Mouse (Mus musculus): ENCODE results near the gene Syt2. TPM values are rescaled to one million over a fixed set of nuclear protein-coding genes. Genes with fewer than 3 reads are reported as not detected.

Gene Syt2
- 1.3 and 2.1 TPM in 2 replicates for polyA plus RNA-seq (2014; fragmentation: Nextera tagmentation; extraction: Ambion mirVana)

DNA sequence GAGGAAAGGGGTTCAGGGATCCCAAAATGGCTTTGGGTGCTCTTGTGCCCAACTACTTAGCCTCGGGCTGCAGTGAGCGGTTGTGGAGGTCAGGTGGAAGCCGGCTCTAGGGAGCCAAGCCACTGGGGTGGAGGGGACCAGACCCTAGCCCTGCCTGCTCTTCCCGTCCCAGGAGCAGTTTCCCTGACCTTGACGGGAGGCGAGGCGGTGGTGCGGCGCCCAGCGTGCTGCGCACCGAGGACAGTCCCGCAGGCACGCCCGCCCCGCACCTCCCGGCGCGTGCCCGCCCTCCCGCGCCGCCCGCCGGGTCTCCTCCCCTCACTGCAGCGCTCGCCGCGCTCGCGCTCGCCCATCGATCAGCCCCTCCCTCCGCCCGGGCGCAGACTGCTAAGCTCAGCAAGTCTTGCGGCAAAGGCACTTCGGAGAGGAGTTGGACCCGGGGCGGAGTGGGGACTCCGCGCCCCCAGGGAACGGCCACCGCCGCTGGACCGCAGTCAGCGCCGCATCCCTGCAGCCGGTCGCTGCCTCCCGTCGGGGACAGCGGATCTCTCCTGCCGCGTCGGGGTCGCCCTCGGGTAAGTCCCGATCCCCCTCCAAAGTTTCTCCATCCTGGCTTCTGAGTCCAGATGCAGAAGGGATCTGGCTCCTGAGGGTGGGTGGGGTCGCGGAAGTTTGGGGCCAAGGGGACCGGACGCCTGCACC lies at the start of gene Syt2:
Syt2 (plus strand) TSS at position 417 of the 702 bp plus-strand sequence.
- no peaks in the 10 kb centered on the region for H3K36me3 ChIP-seq (ENCODE audit: control insufficient read depth, insufficient read depth, low read length)
- H3K4me1 ChIP-seq (ENCODE audit: control insufficient read depth, insufficient read depth, low read length), result peaks cover 14% of the 10 kb centered on the region
- H3K9ac ChIP-seq (replicated peaks; ENCODE audit: low read length), result peak within 1 kb of the TSS; percentile 46; the same call in 1 of the 2 replicates
- H3K9me3 ChIP-seq (ENCODE audit: control insufficient read depth, low read length), result no peaks in the 10 kb centered on the region
- peak within 1 kb of the TSS; percentile 88 for H3K4me2 ChIP-seq (ENCODE audit: low read length)
- peak; percentile 58; the same call in 1 of the 2 replicates for ATAC-seq (ENCODE audit: low FRiP score, low TSS enrichment)
- no peak within 1 kb of the TSS for H3K27ac ChIP-seq (replicated peaks; ENCODE audit: low read depth, low read length)
- peak; percentile 82 for DNase-seq
- peaks cover 45% of the 10 kb centered on the region for H3K27me3 ChIP-seq (ENCODE audit: control insufficient read depth, insufficient read depth, low read length)
- peak within 1 kb of the TSS; percentile 43 for H3K4me3 ChIP-seq (replicated peaks; ENCODE audit: low read depth, low read length)
- WGBS, result 0% methylated on average over 63 of the region's 63 CpGs

GRCm38 (mm10) chr1:134597339-134598054 lies 49.0 kb upstream of the Syt2 start:
- no peaks in the 10 kb centered on the region for H3K27me3 ChIP-seq (ENCODE audit: control insufficient read depth, insufficient read depth, low read length)
- H3K9ac ChIP-seq (replicated peaks; ENCODE audit: low read length), result no peak overlapping the region
- H3K27ac ChIP-seq (replicated peaks; ENCODE audit: low read depth, low read length), result no peak overlapping the region
- no peaks in the 10 kb centered on the region for H3K9me3 ChIP-seq (ENCODE audit: control insufficient read depth, low read length)
- WGBS, result 92% methylated on average over 9 of the region's 9 CpGs
- no peak overlapping the region for H3K4me2 ChIP-seq (ENCODE audit: low read length)
- H3K4me3 ChIP-seq (replicated peaks; ENCODE audit: low read depth, low read length), result no peak overlapping the region
- ATAC-seq (ENCODE audit: low FRiP score, low TSS enrichment), result no peak
- H3K36me3 ChIP-seq (ENCODE audit: control insufficient read depth, insufficient read depth, low read length), result peaks cover 90% of the 10 kb centered on the region
- DNase-seq, result no peak
- H3K4me1 ChIP-seq (ENCODE audit: control insufficient read depth, insufficient read depth, low read length), result no peaks in the 10 kb centered on the region

- Histone ChIP-seq H3K27me3 (ENCODE audit: control insufficient read depth, insufficient read depth, low read length) (no peaks in the 10 kb centered on the region), H3K4me1 (ENCODE audit: control insufficient read depth, insufficient read depth, low read length) (no peaks in the 10 kb centered on the region), H3K27ac (replicated peaks; ENCODE audit: low read depth, low read length) (no peak overlapping the region), H3K9ac (replicated peaks; ENCODE audit: low read length) (no peak overlapping the region), H3K4me2 (ENCODE audit: low read length) (no peak overlapping the region), H3K9me3 (ENCODE audit: control insufficient read depth, low read length) (no peaks in the 10 kb centered on the region), H3K4me3 (replicated peaks; ENCODE audit: low read depth, low read length) (no peak overlapping the region), H3K36me3 (ENCODE audit: control insufficient read depth, insufficient read depth, low read length) (peaks cover 92% of the 10 kb centered on the region)
- WGBS, result 97% methylated on average over 2 of the region's 2 CpGs
- no peak for ATAC-seq (ENCODE audit: low FRiP score, low TSS enrichment)
- DNase-seq, result no peak
Measured at GRCm38 (mm10) chr1:134604086-134604485, 42.4 kb upstream of the Syt2 start.

DNA sequence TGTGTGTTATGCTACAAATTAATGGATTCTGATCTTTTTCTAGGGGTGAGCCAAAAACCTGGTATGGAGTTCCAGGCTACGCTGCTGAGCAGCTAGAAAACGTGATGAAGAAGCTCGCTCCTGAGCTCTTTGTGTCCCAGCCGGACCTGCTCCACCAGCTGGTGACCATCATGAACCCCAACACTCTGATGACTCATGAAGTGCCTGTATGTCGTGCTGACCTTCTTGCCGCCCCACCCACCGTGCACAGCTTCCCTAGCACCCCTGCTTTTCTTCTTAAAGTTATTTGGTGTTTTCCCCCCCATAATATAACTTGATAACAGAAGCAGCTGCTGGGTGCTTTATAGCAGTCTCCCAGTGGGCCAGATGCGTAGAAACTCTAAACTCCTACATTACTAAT lies 40.8 kb upstream of the Syt2 start:
- ATAC-seq (ENCODE audit: low FRiP score, low TSS enrichment) (no peak), DNase-seq (no peak)
- Histone ChIP-seq H3K27ac (replicated peaks; ENCODE audit: low read depth, low read length) (no peak overlapping the region), H3K36me3 (ENCODE audit: control insufficient read depth, insufficient read depth, low read length) (peaks cover 89% of the 10 kb centered on the region), H3K9me3 (ENCODE audit: control insufficient read depth, low read length) (no peaks in the 10 kb centered on the region), H3K27me3 (ENCODE audit: control insufficient read depth, insufficient read depth, low read length) (no peaks in the 10 kb centered on the region), H3K4me2 (ENCODE audit: low read length) (no peak overlapping the region), H3K9ac (replicated peaks; ENCODE audit: low read length) (no peak overlapping the region), H3K4me3 (replicated peaks; ENCODE audit: low read depth, low read length) (no peak overlapping the region), H3K4me1 (ENCODE audit: control insufficient read depth, insufficient read depth, low read length) (no peaks in the 10 kb centered on the region)
- 94% methylated on average over 8 of the region's 8 CpGs for WGBS

GRCm38 (mm10) chr1:134606381-134606780 lies 40.1 kb upstream of the Syt2 start:
- no peak overlapping the region for H3K4me3 ChIP-seq (replicated peaks; ENCODE audit: low read depth, low read length)
- H3K27me3 ChIP-seq (ENCODE audit: control insufficient read depth, insufficient read depth, low read length), result no peaks in the 10 kb centered on the region
- ATAC-seq (ENCODE audit: low FRiP score, low TSS enrichment) (no peak), DNase-seq (no peak)
- H3K36me3 ChIP-seq (ENCODE audit: control insufficient read depth, insufficient read depth, low read length), result peaks cover 87% of the 10 kb centered on the region
- no peak overlapping the region for H3K4me2 ChIP-seq (ENCODE audit: low read length)
- no peaks in the 10 kb centered on the region for H3K9me3 ChIP-seq (ENCODE audit: control insufficient read depth, low read length)
- H3K4me1 ChIP-seq (ENCODE audit: control insufficient read depth, insufficient read depth, low read length), result no peaks in the 10 kb centered on the region
- WGBS, result 99% methylated on average over 2 of the region's 2 CpGs
- no peak overlapping the region for H3K9ac ChIP-seq (replicated peaks; ENCODE audit: low read length)
- no peak overlapping the region for H3K27ac ChIP-seq (replicated peaks; ENCODE audit: low read depth, low read length)

- no peaks in the 10 kb centered on the region for H3K9me3 ChIP-seq (ENCODE audit: control insufficient read depth, low read length)
- H3K4me1 ChIP-seq (ENCODE audit: control insufficient read depth, insufficient read depth, low read length), result no peaks in the 10 kb centered on the region
- no peak for DNase-seq
- H3K27me3 ChIP-seq (ENCODE audit: control insufficient read depth, insufficient read depth, low read length), result no peaks in the 10 kb centered on the region
- H3K4me2 ChIP-seq (ENCODE audit: low read length), result no peak overlapping the region
- H3K36me3 ChIP-seq (ENCODE audit: control insufficient read depth, insufficient read depth, low read length), result peaks cover 83% of the 10 kb centered on the region
- H3K9ac ChIP-seq (replicated peaks; ENCODE audit: low read length), result no peak overlapping the region
- H3K27ac ChIP-seq (replicated peaks; ENCODE audit: low read depth, low read length), result no peak overlapping the region
- H3K4me3 ChIP-seq (replicated peaks; ENCODE audit: low read depth, low read length), result no peak overlapping the region
- WGBS, result 96% methylated on average over 1 of the region's 1 CpGs
- ATAC-seq (ENCODE audit: low FRiP score, low TSS enrichment), result no peak
Measured at GRCm38 (mm10) chr1:134607279-134607678, 39.2 kb upstream of the Syt2 start.

DNA sequence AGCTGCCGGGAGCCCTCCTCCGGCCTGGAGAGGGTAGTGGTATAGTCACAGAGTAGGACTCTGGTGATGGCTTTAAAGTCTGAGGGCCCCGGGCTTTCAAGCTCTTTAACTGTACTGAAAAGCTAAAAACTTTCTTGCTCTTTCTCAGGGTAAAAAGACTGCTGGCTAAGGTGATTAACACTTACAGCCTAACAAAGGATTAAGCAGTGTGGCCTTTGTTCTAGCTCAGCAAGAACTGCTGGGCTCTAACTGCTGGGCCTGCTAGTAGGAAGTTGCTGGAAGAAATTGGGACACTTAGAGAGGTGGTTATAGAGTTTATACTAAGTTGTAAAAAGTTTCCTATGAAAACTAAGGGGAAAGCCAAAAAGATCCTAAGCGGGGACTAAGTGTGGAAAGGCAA lies 37.3 kb upstream of the Syt2 start:
- no peak for DNase-seq
- no peak overlapping the region for H3K4me3 ChIP-seq (replicated peaks; ENCODE audit: low read depth, low read length)
- no peak for ATAC-seq (ENCODE audit: low FRiP score, low TSS enrichment)
- no peaks in the 10 kb centered on the region for H3K27me3 ChIP-seq (ENCODE audit: control insufficient read depth, insufficient read depth, low read length)
- H3K4me1 ChIP-seq (ENCODE audit: control insufficient read depth, insufficient read depth, low read length), result no peaks in the 10 kb centered on the region
- no peak overlapping the region for H3K9ac ChIP-seq (replicated peaks; ENCODE audit: low read length)
- H3K4me2 ChIP-seq (ENCODE audit: low read length), result no peak overlapping the region
- no peak overlapping the region for H3K27ac ChIP-seq (replicated peaks; ENCODE audit: low read depth, low read length)
- 69% methylated on average over 4 of the region's 4 CpGs for WGBS
- peaks cover 82% of the 10 kb centered on the region for H3K36me3 ChIP-seq (ENCODE audit: control insufficient read depth, insufficient read depth, low read length)
- no peaks in the 10 kb centered on the region for H3K9me3 ChIP-seq (ENCODE audit: control insufficient read depth, low read length)

DNA sequence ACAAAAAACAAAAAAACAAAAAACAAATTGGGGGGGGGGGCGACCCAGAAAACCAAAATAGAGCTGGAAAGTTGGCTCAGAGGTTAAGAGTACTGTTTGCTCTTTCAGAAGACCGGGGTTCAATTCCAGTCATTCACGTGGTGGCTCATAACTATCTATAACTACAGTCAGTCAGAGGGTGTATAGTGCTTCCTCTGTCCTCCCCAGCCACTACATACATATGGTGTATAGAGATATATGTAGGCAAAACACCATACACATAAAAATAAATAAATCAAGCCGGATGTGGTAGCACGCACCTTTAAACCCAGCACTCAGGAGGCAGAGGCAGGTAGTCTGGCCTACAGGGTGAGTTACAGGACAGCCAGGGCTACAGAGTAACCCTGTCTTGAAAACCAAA lies 31.9 kb upstream of the Syt2 start:
- Histone ChIP-seq H3K9ac (replicated peaks; ENCODE audit: low read length) (no peak overlapping the region), H3K4me1 (ENCODE audit: control insufficient read depth, insufficient read depth, low read length) (no peaks in the 10 kb centered on the region), H3K9me3 (ENCODE audit: control insufficient read depth, low read length) (no peaks in the 10 kb centered on the region), H3K27me3 (ENCODE audit: control insufficient read depth, insufficient read depth, low read length) (no peaks in the 10 kb centered on the region), H3K27ac (replicated peaks; ENCODE audit: low read depth, low read length) (no peak overlapping the region), H3K4me2 (ENCODE audit: low read length) (no peak overlapping the region), H3K36me3 (ENCODE audit: control insufficient read depth, insufficient read depth, low read length) (peaks cover 80% of the 10 kb centered on the region), H3K4me3 (replicated peaks; ENCODE audit: low read depth, low read length) (no peak overlapping the region)
- WGBS, result 93% methylated on average over 5 of the region's 5 CpGs
- ATAC-seq (ENCODE audit: low FRiP score, low TSS enrichment) (no peak), DNase-seq (no peak)

DNA sequence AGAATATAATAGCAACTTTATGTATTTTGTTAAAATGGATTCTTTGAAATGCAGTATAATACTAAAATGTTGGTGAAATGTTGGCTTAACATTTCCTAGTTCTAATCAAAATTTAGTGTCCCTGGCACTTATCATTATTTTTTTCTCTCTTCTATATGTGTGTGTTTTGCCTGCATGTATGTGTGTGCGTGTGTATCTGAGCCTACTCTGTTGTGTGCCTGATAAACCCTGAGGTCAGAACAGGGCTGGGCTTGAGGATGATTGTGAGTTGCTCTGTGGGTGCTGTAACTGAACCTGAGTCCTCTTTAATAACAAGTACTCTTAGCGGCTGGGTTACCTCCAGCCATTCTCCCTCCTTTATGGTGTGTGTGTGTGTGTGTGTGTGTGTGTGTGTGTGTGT lies 31.5 kb upstream of the Syt2 start:
- H3K27ac ChIP-seq (replicated peaks; ENCODE audit: low read depth, low read length), result no peak overlapping the region
- ATAC-seq (ENCODE audit: low FRiP score, low TSS enrichment) (no peak), DNase-seq (no peak)
- H3K9ac ChIP-seq (replicated peaks; ENCODE audit: low read length), result no peak overlapping the region
- no peaks in the 10 kb centered on the region for H3K9me3 ChIP-seq (ENCODE audit: control insufficient read depth, low read length)
- no peaks in the 10 kb centered on the region for H3K27me3 ChIP-seq (ENCODE audit: control insufficient read depth, insufficient read depth, low read length)
- H3K4me1 ChIP-seq (ENCODE audit: control insufficient read depth, insufficient read depth, low read length), result no peaks in the 10 kb centered on the region
- peaks cover 85% of the 10 kb centered on the region for H3K36me3 ChIP-seq (ENCODE audit: control insufficient read depth, insufficient read depth, low read length)
- H3K4me2 ChIP-seq (ENCODE audit: low read length), result no peak overlapping the region
- 95% methylated on average over 2 of the region's 2 CpGs for WGBS
- H3K4me3 ChIP-seq (replicated peaks; ENCODE audit: low read depth, low read length), result no peak overlapping the region

Measured in midbrain, embryonic 14.5 days (tissue).